In the genomic region with DNA sequence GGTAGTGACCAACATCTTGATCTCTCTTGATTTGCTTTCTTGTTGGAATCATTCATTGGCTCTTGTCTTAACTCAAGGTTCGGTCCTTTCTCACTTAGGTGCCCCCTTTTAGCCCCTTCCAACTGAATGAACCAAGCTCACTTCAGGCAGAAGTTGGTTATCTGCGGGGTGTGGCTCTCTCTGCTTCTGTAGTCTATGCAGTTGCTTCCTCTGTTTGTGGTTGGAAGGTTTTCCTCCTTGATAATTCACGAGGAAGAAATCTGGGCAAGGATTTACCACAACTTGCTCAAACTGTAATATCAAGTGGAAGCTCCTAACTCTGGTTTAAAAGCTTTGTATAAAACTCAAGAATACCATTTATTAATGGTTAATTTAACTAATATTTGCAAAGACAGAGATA, we compare ENCODE assay signal across 28 mouse cellular contexts. TPM values are rescaled to one million over a fixed set of nuclear protein-coding genes. Genes with fewer than 3 reads are reported as not detected.
A peak's percentile ranks its signal among the peaks of the same experiment; 100 is the strongest.
DNase-seq lines count a peak whose midpoint lies in the region; ATAC-seq and TF ChIP-seq lines count a peak whose summit lies in the region.
"Had no signal": no experiment of that assay in that cellular context is flagged by ENCODE, and none has a peak within 500 bp of the region (broad histone marks: within the 10 kb centered on the region; RNA-seq: fewer than 3 reads in every experiment).

No protein-coding gene starts in this region.

- no peaks in the 10 kb centered on the region; the same call in 1 of the 2 replicates for H3K79me2 ChIP-seq in MEL (ENCODE audit: control insufficient read depth, insufficient read depth, low read length, poor library complexity)

- 61% methylated on average over 3 of the region's 3 CpGs for WGBS in heart, embryonic 13.5 days
- WGBS in forebrain, embryonic 13.5 days, result 94% methylated on average over 3 of the region's 3 CpGs

- no peak overlapping the region for H3K4me2 ChIP-seq in heart, embryonic 13.5 days
- no peak overlapping the region for H3K4me2 ChIP-seq in forebrain, embryonic 13.5 days
- H3K4me2 ChIP-seq: heart, embryonic 15.5 days; hindbrain, embryonic 13.5 days; neural tube, embryonic 15.5 days; stomach, embryonic 15.5 days had no signal

- H3K27me3 ChIP-seq in heart, embryonic 13.5 days (replicated peaks), result no peaks in the 10 kb centered on the region
- no peaks in the 10 kb centered on the region for H3K27me3 ChIP-seq in MEL (ENCODE audit: control insufficient read depth in 1 of 2, insufficient read depth in 2 of 2, low read length in 2 of 2)
- H3K27me3 ChIP-seq in forebrain, embryonic 13.5 days, result no peaks in the 10 kb centered on the region
- H3K27me3 ChIP-seq: heart, embryonic 15.5 days; hindbrain, embryonic 13.5 days; neural tube, embryonic 15.5 days; stomach, embryonic 15.5 days had no signal

- H3K27ac ChIP-seq in heart, embryonic 13.5 days (replicated peaks), result peak overlapping the region; percentile 51; the same call in 1 of the 2 replicates
- peak overlapping the region; percentile 75 for H3K27ac ChIP-seq in MEL (ENCODE audit: control insufficient read depth, low read depth, low read length)
- H3K27ac ChIP-seq in brown adipose tissue, adult 24 weeks (replicated peaks; ENCODE audit: low read depth, low read length), result peak overlapping the region; percentile 48; the same call in 1 of the 2 replicates
- H3K27ac ChIP-seq in forebrain, embryonic 13.5 days, result no peak overlapping the region
- H3K27ac ChIP-seq: hindbrain, embryonic 13.5 days; liver, embryonic 14.5 days; neural tube, embryonic 15.5 days; stomach, embryonic 15.5 days had no signal

- H3K4me1 ChIP-seq in heart, embryonic 13.5 days, result peaks cover 66% of the 10 kb centered on the region
- H3K4me1 ChIP-seq in MEL (ENCODE audit: control insufficient read depth in 1 of 2, insufficient read depth in 2 of 2, low read length in 2 of 2), result peaks cover 33 to 40% of the 10 kb centered on the region in 2 experiments
- H3K4me1 ChIP-seq in brown adipose tissue, adult 24 weeks (ENCODE audit: control insufficient read depth, insufficient read depth, insufficient read length, low read length), result peaks cover 32% of the 10 kb centered on the region
- no peaks in the 10 kb centered on the region for H3K4me1 ChIP-seq in forebrain, embryonic 13.5 days
- H3K4me1 ChIP-seq: hindbrain, embryonic 13.5 days; neural tube, embryonic 15.5 days; stomach, embryonic 15.5 days had no signal

- DNase-seq in heart, postnatal 25 days (ENCODE audit: low spot score), result no peak
- peak; percentile 79 for DNase-seq in MEL (ENCODE audit: low read depth, low spot score)
- DNase-seq in cerebellum, postnatal 14 days, result no peak
- no peak for DNase-seq in urinary bladder, postnatal 36 days (ENCODE audit: low spot score in 2 of 2)
- DNase-seq: adrenal gland, postnatal 25 days; cerebellum, adult 11 months; cerebellum, adult 9-10 months; gastrocnemius, postnatal 36 days; heart, postnatal 4 days; kidney, adult 11 months; kidney, postnatal 14 days; layer of hippocampus, adult 9-11 months; liver; lung, adult 2 months; lung, postnatal 14 days; midbrain, embryonic 14.5 days; retina, postnatal 1 day; right cerebral cortex, postnatal 14 days had no signal

- ATAC-seq in heart, embryonic 13.5 days (ENCODE audit: extremely low read depth, insufficient number of reproducible peaks, low FRiP score, low TSS enrichment), result no peak
- ATAC-seq in megakaryocyte, adult 5-6 weeks (ENCODE audit: poor library complexity, severe bottlenecking), result peak; percentile 66
- ATAC-seq in forebrain, embryonic 13.5 days, result no peak
- ATAC-seq: forebrain, embryonic 14.5 days had no signal

- TF ChIP-seq CTCF in MEL (IDR thresholded peaks at IDR 0.05 in 2 of 3, conservative IDR thresholded peaks at IDR 0.05 in 1 of 3; ENCODE audit: control insufficient read depth in 1 of 3, insufficient read depth in 1 of 3, low read depth in 2 of 3, low read length in 3 of 3, poor library complexity in 1 of 3, severe bottlenecking in 1 of 3), result no peak

- H3K36me3 ChIP-seq in heart, embryonic 13.5 days, result peaks cover 69% of the 10 kb centered on the region
- peaks cover 0 to 59% of the 10 kb centered on the region in 2 experiments; a peak in 2 of 4 replicates for H3K36me3 ChIP-seq in MEL (ENCODE audit: control insufficient read depth in 1 of 2, insufficient read depth in 2 of 2, low read length in 2 of 2)
- H3K36me3 ChIP-seq in forebrain, embryonic 13.5 days (ENCODE audit: poor library complexity, severe bottlenecking), result no peaks in the 10 kb centered on the region
- H3K36me3 ChIP-seq: hindbrain, embryonic 13.5 days; neural tube, embryonic 15.5 days; stomach, embryonic 15.5 days had no signal

- no peak for TF ChIP-seq POLR2A in MEL (IDR thresholded peaks at IDR 0.05; ENCODE audit: control insufficient read depth in 1 of 2, insufficient read depth in 1 of 2, low read depth in 1 of 2, low read length in 2 of 2, poor library complexity in 1 of 2)

- no peaks in the 10 kb centered on the region for H3K9me3 ChIP-seq in heart, embryonic 13.5 days
- H3K9me3 ChIP-seq in MEL (replicated peaks; ENCODE audit: insufficient read depth, low read length), result no peaks in the 10 kb centered on the region
- H3K9me3 ChIP-seq in forebrain, embryonic 13.5 days (replicated peaks), result no peaks in the 10 kb centered on the region
- H3K9me3 ChIP-seq: heart, embryonic 15.5 days; hindbrain, embryonic 13.5 days; neural tube, embryonic 15.5 days; stomach, embryonic 15.5 days had no signal

- TF ChIP-seq EP300 in MEL (IDR thresholded peaks at IDR 0.05; ENCODE audit: low read depth in 1 of 2, low read length in 2 of 2), result peak; percentile 71 to 87

- TF ChIP-seq RAD21 in MEL (IDR thresholded peaks at IDR 0.05; ENCODE audit: low read depth, low read length), result no peak

- no peak overlapping the region for H3K4me3 ChIP-seq in heart, embryonic 13.5 days
- H3K4me3 ChIP-seq in MEL (ENCODE audit: control insufficient read depth in 1 of 2, insufficient read depth in 1 of 2, low read depth in 2 of 2, low read length in 2 of 2), result no peak overlapping the region
- no peak overlapping the region for H3K4me3 ChIP-seq in brown adipose tissue, adult 24 weeks (ENCODE audit: insufficient read depth, low read depth, low read length)
- no peak overlapping the region for H3K4me3 ChIP-seq in forebrain, embryonic 13.5 days
- H3K4me3 ChIP-seq: heart, embryonic 15.5 days; hindbrain, embryonic 13.5 days; neural tube, embryonic 15.5 days; stomach, embryonic 15.5 days had no signal

- H3K9ac ChIP-seq in heart, embryonic 13.5 days, result no peak overlapping the region
- no peak overlapping the region for H3K9ac ChIP-seq in MEL (ENCODE audit: control insufficient read depth, low read depth, low read length, poor library complexity, severe bottlenecking)
- no peak overlapping the region for H3K9ac ChIP-seq in forebrain, embryonic 13.5 days
- H3K9ac ChIP-seq: heart, embryonic 15.5 days; hindbrain, embryonic 13.5 days; liver, embryonic 14.5 days; neural tube, embryonic 15.5 days; stomach, embryonic 15.5 days had no signal

- intact Hi-C loops in heart, postnatal 25 days (cut with DNase I), result no loop called here

TF ChIP-seq in MEL, 35 proteins besides CTCF, POLR2A, EP300 and RAD21 (continues in another document):
- peak; percentile 64; the same call in 1 of the 2 replicates for TF ChIP-seq MAFK (IDR thresholded peaks at IDR 0.05; ENCODE audit: borderline replicate concordance, low read depth, low read length)
- TF ChIP-seq RCOR1 (IDR thresholded peaks at IDR 0.05; ENCODE audit: low read depth, low read length), result peak; percentile 100
- TF ChIP-seq TAL1 (IDR thresholded peaks at IDR 0.05; ENCODE audit: low read length), result peak; percentile 66
- TF ChIP-seq NRF1 (IDR thresholded peaks at IDR 0.05; ENCODE audit: insufficient read depth, low read depth, low read length, poor library complexity, severe bottlenecking), result no peak
- TF ChIP-seq TCF12 (IDR thresholded peaks at IDR 0.05; ENCODE audit: low read depth, low read length), result peak; percentile 72
- TF ChIP-seq MXI1 (IDR thresholded peaks at IDR 0.05; ENCODE audit: low read depth, low read length), result peak; percentile 73; the same call in 1 of the 2 replicates
- 0 out of 2 replicates have a peak, but pooled peaks have one; percentile 31 for TF ChIP-seq MYB (IDR thresholded peaks at IDR 0.05; ENCODE audit: low read depth, low read length)
- peak; percentile 83 for TF ChIP-seq BHLHE40 (IDR thresholded peaks at IDR 0.05; ENCODE audit: borderline replicate concordance, low read depth, low read length)
- TF ChIP-seq ZMIZ1 (IDR thresholded peaks at IDR 0.05; ENCODE audit: low read depth, low read length), result no peak
- no peak for TF ChIP-seq USF2 (IDR thresholded peaks at IDR 0.05; ENCODE audit: borderline replicate concordance in 1 of 2, insufficient read depth in 1 of 2, low read depth in 1 of 2, low read length in 2 of 2)
- no peak; the same call in 1 of the 2 replicates for TF ChIP-seq HCFC1 (IDR thresholded peaks at IDR 0.05; ENCODE audit: low read depth, low read length)
- no peak; the same call in 1 of the 2 replicates for TF ChIP-seq SIN3A (IDR thresholded peaks at IDR 0.05; ENCODE audit: low read length)
- TF ChIP-seq KAT2A (conservative IDR thresholded peaks at IDR 0.05; ENCODE audit: low read depth, low read length), result no peak
- no peak for TF ChIP-seq CHD1 (IDR thresholded peaks at IDR 0.05; ENCODE audit: low read depth, low read length)

RNA-seq across cellular contexts. Expression of a gene that starts 26.8 kb away (rescaled TPM):
- polyA plus RNA-seq in heart, embryonic 13.5 days (2015; fragmentation: Nextera tagmentation; extraction: Ambion mirVana), result 43.8 and 54.8 TPM in 2 replicates
- 10 to 100 TPM; 23.8 to 27.7 TPM for total RNA-seq in heart, postnatal 25 days (2021)
- total RNA-seq in MEL (2012; rRNA removed), result 1.5 and 4.9 TPM in 2 replicates
- polyA plus RNA-seq in MEL (2012; ENCODE audit: insufficient read depth in 1 of 2, insufficient read length in 2 of 2, low read depth in 1 of 2, low replicate concordance in 2 of 2, missing spikeins in 1 of 2), result 1 to 10 TPM in 1 of 2 experiments, not detected in 1; 3.1 TPM
- polyA plus RNA-seq in brown adipose tissue, adult 24 weeks (2012; ENCODE audit: insufficient read depth, insufficient read length, missing spikeins), result 6.2 and 7.6 TPM in 2 replicates
- 0.40 and 0.55 TPM in 2 replicates for total RNA-seq in megakaryocyte, adult 5-6 weeks (2015)
- 0.73 and 1.0 TPM in 2 replicates for total RNA-seq in megakaryocyte, adult 5-6 weeks (2017)
- polyA plus RNA-seq in forebrain, embryonic 13.5 days (2015; fragmentation: Nextera tagmentation; extraction: Ambion mirVana), result 0.79 and 2.4 TPM in 2 replicates

RNA-seq across cellular contexts. Expression of a gene that starts 58.6 kb away (rescaled TPM):
- polyA plus RNA-seq in heart, embryonic 13.5 days (2015; fragmentation: Nextera tagmentation; extraction: Ambion mirVana), result 9.3 and 12.1 TPM in 2 replicates
- total RNA-seq in heart, postnatal 25 days (2021), result 1 to 10 TPM; 8.1 to 9.1 TPM
- total RNA-seq in MEL (2012; rRNA removed), result 0.04 and 0.07 TPM in 2 replicates
- polyA plus RNA-seq in MEL (2012; ENCODE audit: insufficient read depth in 1 of 2, insufficient read length in 2 of 2, low read depth in 1 of 2, low replicate concordance in 2 of 2, missing spikeins in 1 of 2), result under 1 TPM in 1 of 2 experiments, not detected in 1; 0.25 TPM
- 0.38 TPM in 1 of 2 replicates, not detected in the other for polyA plus RNA-seq in brown adipose tissue, adult 24 weeks (2012; ENCODE audit: insufficient read depth, insufficient read length, missing spikeins)
- 1.9 and 2.7 TPM in 2 replicates for total RNA-seq in megakaryocyte, adult 5-6 weeks (2015)
- 1.2 and 1.5 TPM in 2 replicates for total RNA-seq in megakaryocyte, adult 5-6 weeks (2017)
- polyA plus RNA-seq in forebrain, embryonic 13.5 days (2015; fragmentation: Nextera tagmentation; extraction: Ambion mirVana), result 3.3 and 4.0 TPM in 2 replicates
